Mouse (Mus musculus) cerebellum, adult 2 months (tissue): ENCODE measurements at regions not wholly inside any gene's neighbourhood (a gene's known extent, or its start where the extent isn't known, plus 50 kb on each side); places are given as distances from the start of the nearest gene placed in this dataset.

Source experiments
- CTCF ChIP-seq: fragments of 200-500 bp; IDR thresholded peaks from 2 replicates; pipeline ENCODE4 v1.5.1; 2011; ENCODE audit warnings: low read depth, mild to moderate bottlenecking, control low read depth, low read length, moderate library complexity, borderline replicate concordance; ENCODE audit not compliant: insufficient read depth
- POLR2A ChIP-seq: fragments of 200-500 bp; IDR thresholded peaks from 2 replicates; pipeline ENCODE4 v1.6.1; 2011; ENCODE audit warnings: low read length, control low read depth, borderline replicate concordance; ENCODE audit not compliant: insufficient read depth

- TF ChIP-seq POLR2A (0 out of 2 replicates have a peak, but pooled peaks have one; percentile 13), CTCF (no peak; the same call in 1 of the 2 replicates)
Observed at GRCm38 (mm10) chr1:65548830-65549229, 267.0 kb downstream of the Pth2r start.
